Mouse (Mus musculus): ENCODE measurements around the gene Srrd.

Srrd gene

DNA sequence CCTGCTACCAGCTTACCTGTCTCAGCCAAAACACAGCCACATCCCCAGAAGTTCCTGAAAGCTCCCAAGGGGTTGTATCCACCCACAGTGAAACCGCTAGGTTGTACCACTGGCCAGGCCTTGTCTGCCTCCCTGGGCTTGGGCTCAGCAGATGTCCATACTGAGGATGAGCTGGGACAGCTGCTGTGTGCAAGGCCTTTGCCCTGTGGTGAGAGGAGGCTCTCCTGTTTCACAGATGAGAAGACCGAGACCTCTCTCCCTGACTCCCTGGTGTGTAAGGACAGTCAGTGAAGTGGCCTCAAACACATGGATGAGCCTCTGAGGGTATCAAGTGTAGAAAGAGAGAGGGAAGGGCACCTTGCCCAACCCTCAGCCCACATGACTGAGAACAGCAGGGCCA, 55.2 kb downstream of the Srrd start:
- no peak for DNase-seq

Data from cerebellum, adult 9-10 months (tissue).